Comparison of ENCODE assay signal across 8 mouse cellular contexts in genomic region chr10:105573908-105574694, GRCm38 (mm10). TPM values are rescaled to one million over a fixed set of nuclear protein-coding genes. Genes with fewer than 3 reads are reported as not detected.
DNase-seq lines count a peak whose midpoint lies in the region; ATAC-seq and TF ChIP-seq lines count a peak whose summit lies in the region.

Gene Tmtc2, minus strand, starts transcription at chr10:105574451.

- peaks cover 15% of the 10 kb centered on the region for H3K4me1 ChIP-seq in E14TG2a.4 (replicated peaks; ENCODE audit: low read depth, low read length)
- peaks cover 9% of the 10 kb centered on the region for H3K4me1 ChIP-seq in forebrain, embryonic 14.5 days (ENCODE audit: control insufficient read depth, insufficient read depth, low read length)
- peaks cover 17% of the 10 kb centered on the region for H3K4me1 ChIP-seq in liver, embryonic 16.5 days (ENCODE audit: control insufficient read depth, low read depth, low read length)
- H3K4me1 ChIP-seq in neural tube, embryonic 12.5 days: peaks cover 21% of the 10 kb centered on the region; the same call in 1 of the 2 replicates

- H3K27me3 ChIP-seq in E14TG2a.4 (ENCODE audit: insufficient read depth, low read length): peaks cover 39% of the 10 kb centered on the region
- 0 out of 2 replicates have a peak, but pooled peaks cover 6% of the 10 kb centered on the region for H3K27me3 ChIP-seq in forebrain, embryonic 14.5 days (replicated peaks; ENCODE audit: control insufficient read depth, insufficient read depth, low read length)
- peaks cover 3% of the 10 kb centered on the region for H3K27me3 ChIP-seq in liver, embryonic 16.5 days (ENCODE audit: control insufficient read depth, insufficient read depth, low read depth, low read length)
- H3K27me3 ChIP-seq in neural tube, embryonic 12.5 days (replicated peaks): no peaks in the 10 kb centered on the region

- H3K36me3 ChIP-seq in E14TG2a.4 (ENCODE audit: insufficient read depth, low read length): no peaks in the 10 kb centered on the region
- H3K36me3 ChIP-seq in forebrain, embryonic 14.5 days (ENCODE audit: control insufficient read depth, insufficient read depth, low read length): no peaks in the 10 kb centered on the region
- no peaks in the 10 kb centered on the region for H3K36me3 ChIP-seq in liver, embryonic 16.5 days (ENCODE audit: control insufficient read depth, insufficient read depth)
- no peaks in the 10 kb centered on the region for H3K36me3 ChIP-seq in neural tube, embryonic 12.5 days

- DNase-seq in forebrain, embryonic 14.5 days (ENCODE audit: low spot score): peak; percentile 95
- DNase-seq in heart, postnatal 10 days: peak; percentile 88 to 89
- peak; percentile 89 to 92 for DNase-seq in kidney, postnatal 4 days
- peak; percentile 86 for DNase-seq in telencephalon, adult 2 months (ENCODE audit: low read depth, low spot score)

- under 1% methylated on average over 55 of the region's 61 CpGs for WGBS in forebrain, embryonic 14.5 days
- 0% methylated on average over 56 of the region's 61 CpGs for WGBS in liver, embryonic 16.5 days (ENCODE audit: insufficient replicate concordance)
- WGBS in neural tube, embryonic 12.5 days: under 1% methylated on average over 58 of the region's 61 CpGs

- peak within 1 kb of the TSS; percentile 81 for H3K27ac ChIP-seq in forebrain, embryonic 14.5 days (ENCODE audit: low read depth, low read length)
- 0 out of 2 replicates have a peak within 1 kb of the TSS, but pooled peaks have one; percentile 7 for H3K27ac ChIP-seq in liver, embryonic 16.5 days (ENCODE audit: low read length)
- H3K27ac ChIP-seq in neural tube, embryonic 12.5 days: peak within 1 kb of the TSS; percentile 77

- peak within 1 kb of the TSS; percentile 83 for H3K9ac ChIP-seq in forebrain, embryonic 14.5 days (ENCODE audit: low read length)
- peak within 1 kb of the TSS; percentile 46 for H3K9ac ChIP-seq in liver, embryonic 16.5 days (ENCODE audit: low read depth, low read length)
- peak within 1 kb of the TSS; percentile 72 for H3K9ac ChIP-seq in neural tube, embryonic 12.5 days

- peak within 1 kb of the TSS; percentile 88 for H3K4me3 ChIP-seq in E14TG2a.4 (replicated peaks; ENCODE audit: low read length)
- peak within 1 kb of the TSS; percentile 63 for H3K4me3 ChIP-seq in forebrain, embryonic 14.5 days (ENCODE audit: low read depth, low read length)
- H3K4me3 ChIP-seq in liver, embryonic 16.5 days (ENCODE audit: low read depth, low read length): peak within 1 kb of the TSS; percentile 72
- H3K4me3 ChIP-seq in neural tube, embryonic 12.5 days: peak within 1 kb of the TSS; percentile 62

- H3K9me3 ChIP-seq in E14TG2a.4 (ENCODE audit: low read length): no peaks in the 10 kb centered on the region
- H3K9me3 ChIP-seq in forebrain, embryonic 14.5 days (replicated peaks; ENCODE audit: control insufficient read depth, low read length): no peaks in the 10 kb centered on the region
- no peaks in the 10 kb centered on the region for H3K9me3 ChIP-seq in liver, embryonic 16.5 days (replicated peaks; ENCODE audit: control insufficient read depth, low read length)
- no peaks in the 10 kb centered on the region for H3K9me3 ChIP-seq in neural tube, embryonic 12.5 days

- peak; percentile 76 for ATAC-seq in cerebellum, adult (ENCODE audit: insufficient number of reproducible peaks, low FRiP score, low TSS enrichment)
- peak; percentile 97 for ATAC-seq in forebrain, embryonic 14.5 days
- ATAC-seq in liver, embryonic 16.5 days (ENCODE audit: low read depth): peak; percentile 93
- peak; percentile 97 for ATAC-seq in neural tube, embryonic 12.5 days (ENCODE audit: low FRiP score, low read depth)

- peak within 1 kb of the TSS; percentile 86 for H3K4me2 ChIP-seq in forebrain, embryonic 14.5 days (ENCODE audit: low read length)
- peak within 1 kb of the TSS; percentile 88 for H3K4me2 ChIP-seq in liver, embryonic 16.5 days (ENCODE audit: low read depth, low read length)
- H3K4me2 ChIP-seq in neural tube, embryonic 12.5 days (replicated peaks): peak within 1 kb of the TSS; percentile 92

- intact Hi-C loops in heart, postnatal 10 days (cut with DNase I): loop anchor here (10.0 kb wide), 3 partner anchors 201 to 1789 kb away; no protein-coding TSS in a partner anchor

- no peak for TF ChIP-seq CTCF in E14TG2a.4 (conservative IDR thresholded peaks at IDR 0.05; ENCODE audit: low read length)

RNA-seq across cellular contexts. Expression of gene Tmtc2, which starts in this region (rescaled TPM):
- 4.6 and 5.5 TPM in 2 replicates for polyA plus RNA-seq in forebrain, embryonic 14.5 days (2014; fragmentation: Nextera tagmentation; extraction: Ambion mirVana)
- total RNA-seq in heart, postnatal 10 days (2021): 1 to 10 TPM; 5.2 to 6.3 TPM
- polyA plus RNA-seq in liver, embryonic 16.5 days (2015; fragmentation: Nextera tagmentation; extraction: Ambion mirVana): 0.62 and 0.76 TPM in 2 replicates
- 16.2 TPM in 2 replicates for polyA plus RNA-seq in neural tube, embryonic 12.5 days (2016; fragmentation: Nextera tagmentation; extraction: Ambion mirVana)

Comparison
In these comparisons a context has a peak if more than half of its experiments do, and no peak if none do; other contexts are left out.
1. Peak in every context shown above with its lines: DNase-seq, ATAC-seq, H3K4me3 ChIP-seq and H3K27ac ChIP-seq.
2. Peak in ATAC-seq, H3K4me3 ChIP-seq, H3K27ac ChIP-seq, H3K9ac ChIP-seq and H3K4me2 ChIP-seq in liver, embryonic 16.5 days; RNA of the gene not detected or under 1 TPM.
3. H3K27ac ChIP-seq: peak in every context shown above with its lines; median percentile 81 in forebrain, embryonic 14.5 days; 77 in neural tube, embryonic 12.5 days; 7 in liver, embryonic 16.5 days.